Mouse (Mus musculus) CH12F3 (cell line): ENCODE data around the gene Arhgef17.

ENCODE experiments used
- in situ Hi-C: fragments of 300-500 bp; cut with MboI; formaldehyde crosslinking; loops from 2 replicates; pipeline ENCODE4 v1.14.3; 2020; ENCODE audit warnings: low sequenced_read_pairs

Gene Arhgef17

GRCm38 (mm10) chr7:100917751-100918150 lies 14.2 kb downstream of the Arhgef17 start:
- in situ Hi-C loops = no loop called here

- in situ Hi-C loops = no loop called here
Measured at GRCm38 (mm10) chr7:100916526-100916925, 15.4 kb downstream of the Arhgef17 start.

- in situ Hi-C loops = no loop called here
Measured at GRCm38 (mm10) chr7:100915204-100915603, 16.7 kb downstream of the Arhgef17 start.

GRCm38 (mm10) chr7:100911791-100912190 lies 20.1 kb downstream of the Arhgef17 start:
- in situ Hi-C loops = no loop called here

- in situ Hi-C loops = no loop called here
Measured at GRCm38 (mm10) chr7:100911246-100911770, 20.6 kb downstream of the Arhgef17 start.

GRCm38 (mm10) chr7:100908567-100908966 lies 23.3 kb downstream of the Arhgef17 start:
- in situ Hi-C loops = no loop called here

GRCm38 (mm10) chr7:100908061-100908460 lies 23.8 kb downstream of the Arhgef17 start:
- in situ Hi-C loops = no loop called here

- in situ Hi-C loops = no loop called here
Measured at GRCm38 (mm10) chr7:100907231-100907630, 24.7 kb downstream of the Arhgef17 start.

GRCm38 (mm10) chr7:100906029-100906789 lies 25.7 kb downstream of the Arhgef17 start:
- in situ Hi-C loops = no loop called here

GRCm38 (mm10) chr7:100905037-100905436 lies 26.9 kb downstream of the Arhgef17 start:
- in situ Hi-C loops = no loop called here

- in situ Hi-C loops = no loop called here
Measured at GRCm38 (mm10) chr7:100904612-100905011, 27.3 kb downstream of the Arhgef17 start.

GRCm38 (mm10) chr7:100902451-100903137 lies 29.3 kb downstream of the Arhgef17 start:
- in situ Hi-C loops = no loop called here

- in situ Hi-C loops = no loop called here
Measured at GRCm38 (mm10) chr7:100897828-100898227, 34.1 kb downstream of the Arhgef17 start.

GRCm38 (mm10) chr7:100894833-100895226 lies 37.1 kb downstream of the Arhgef17 start:
- in situ Hi-C loops = no loop called here

- in situ Hi-C loops = no loop called here
Measured at GRCm38 (mm10) chr7:100894057-100894832, 37.7 kb downstream of the Arhgef17 start.

- in situ Hi-C loops = no loop called here
Measured at GRCm38 (mm10) chr7:100893249-100894056, 38.5 kb downstream of the Arhgef17 start.

- in situ Hi-C loops = no loop called here
Measured at GRCm38 (mm10) chr7:100886535-100886934, 45.4 kb downstream of the Arhgef17 start.

- in situ Hi-C loops = no loop called here
Measured at GRCm38 (mm10) chr7:100884460-100884859, 47.4 kb downstream of the Arhgef17 start.

- in situ Hi-C loops = no loop called here
Measured at GRCm38 (mm10) chr7:100881950-100882349, 50.0 kb downstream of the Arhgef17 start.

GRCm38 (mm10) chr7:100881531-100881930 lies 50.4 kb downstream of the Arhgef17 start:
- in situ Hi-C loops = no loop called here
